Mouse (Mus musculus) MEL (cell line): ENCODE measurements around the gene Bag6. TPM values are rescaled to one million over a fixed set of nuclear protein-coding genes. Genes with fewer than 3 reads are reported as not detected.

Source experiments
- DNase-seq: peaks from one replicate; pipeline ENCODE4 v3.0.0; 2011; ENCODE audit warnings: low read depth, low spot score
- H3K27ac ChIP-seq: 2 replicates; pipeline ENCODE4 v1.5.1; 2012; ENCODE audit warnings: low read depth, mild to moderate bottlenecking, control low read depth, low read length, moderate library complexity; ENCODE audit not compliant: control insufficient read depth
- H3K27me3 ChIP-seq, 2 experiments: fragments of 150-350 bp in 1 of 2; sonication (generic) in 1 of 2; 2 replicates each; pipeline ENCODE4 v1.6.1; 2012; ENCODE audit warnings: low read length in 2 of 2, mild to moderate bottlenecking in 2 of 2, improper control_type of control experiment in 1 of 2, moderate library complexity in 1 of 2; ENCODE audit not compliant: insufficient read depth in 2 of 2, control insufficient read depth in 1 of 2
- H3K36me3 ChIP-seq, 2 experiments: 2 replicates each; pipeline ENCODE4 v1.6.1; 2012 to 2014; ENCODE audit warnings: low read length in 2 of 2, improper control_type of control experiment in 1 of 2, inconsistent platforms in 1 of 2, mild to moderate bottlenecking in 1 of 2; ENCODE audit not compliant: insufficient read depth in 2 of 2, control insufficient read depth in 1 of 2
- H3K4me1 ChIP-seq, 2 experiments: fragments of 150-350 bp in 1 of 2; sonication (generic) in 1 of 2; 2 replicates each; pipeline ENCODE4 v1.6.1; 2012; ENCODE audit warnings: low read length in 2 of 2, improper control_type of control experiment in 1 of 2, mild to moderate bottlenecking in 1 of 2; ENCODE audit not compliant: insufficient read depth in 2 of 2, control insufficient read depth in 1 of 2
- H3K4me3 ChIP-seq, 2 experiments: fragments of 150-350 bp in 1 of 2; sonication (generic) in 1 of 2; 2 replicates each; pipeline ENCODE4 v1.5.1; 2012; ENCODE audit warnings: low read depth in 2 of 2, low read length in 2 of 2, mild to moderate bottlenecking in 2 of 2, moderate library complexity in 2 of 2, control low read depth in 1 of 2, improper control_type of control experiment in 1 of 2; ENCODE audit not compliant: control insufficient read depth in 1 of 2, insufficient read depth in 1 of 2
- H3K79me2 ChIP-seq: 2 replicates; pipeline ENCODE4 v1.6.1; 2012; ENCODE audit warnings: mild to moderate bottlenecking, low read length, moderate library complexity; ENCODE audit not compliant: control insufficient read depth, poor library complexity, insufficient read depth
- H3K9ac ChIP-seq: 2 replicates; pipeline ENCODE4 v1.6.1; 2012; ENCODE audit warnings: low read depth, mild to moderate bottlenecking, control low read depth, low read length, moderate library complexity; ENCODE audit not compliant: control insufficient read depth, poor library complexity, severe bottlenecking
- H3K9me3 ChIP-seq: fragments of 150-350 bp; sonication (generic); replicated peaks from 2 replicates; pipeline ENCODE4 v1.6.1; 2012; ENCODE audit warnings: mild to moderate bottlenecking, low read length, improper control_type of control experiment, moderate library complexity; ENCODE audit not compliant: insufficient read depth
- CHD1 ChIP-seq: IDR thresholded peaks from 2 replicates; pipeline ENCODE4 v1.6.1; 2012; ENCODE audit warnings: low read depth, mild to moderate bottlenecking, inconsistent platforms, low read length, improper control_type of control experiment
- E2F4 ChIP-seq: IDR thresholded peaks from 2 replicates; pipeline ENCODE4 v1.6.1; 2011; ENCODE audit warnings: low read depth, low read length, improper control_type of control experiment, borderline replicate concordance
- ELF1 ChIP-seq: IDR thresholded peaks from 2 replicates; pipeline ENCODE4 v1.6.1; 2014; ENCODE audit warnings: low read depth, mild to moderate bottlenecking, inconsistent platforms, low read length, improper control_type of control experiment, moderate library complexity
- ETS1 ChIP-seq: IDR thresholded peaks from 2 replicates; pipeline ENCODE4 v1.6.1; 2012; ENCODE audit warnings: low read depth, mild to moderate bottlenecking, inconsistent platforms, low read length, improper control_type of control experiment, moderate library complexity
- HCFC1 ChIP-seq: IDR thresholded peaks from 2 replicates; pipeline ENCODE4 v1.6.1; 2012; ENCODE audit warnings: low read depth, mild to moderate bottlenecking, inconsistent platforms, low read length, improper control_type of control experiment, moderate library complexity
- KAT2A ChIP-seq: conservative IDR thresholded peaks from 2 replicates; pipeline ENCODE4 v1.6.1; 2012; ENCODE audit warnings: low read depth, low read length, improper control_type of control experiment, inconsistent platforms
- MAZ ChIP-seq: IDR thresholded peaks from 2 replicates; pipeline ENCODE4 v1.6.1; 2012; ENCODE audit warnings: low read depth, mild to moderate bottlenecking, inconsistent platforms, low read length, improper control_type of control experiment
- MXI1 ChIP-seq: IDR thresholded peaks from 2 replicates; pipeline ENCODE4 v1.6.1; 2011; ENCODE audit warnings: mild to moderate bottlenecking, low read depth, low read length, improper control_type of control experiment
- MYC ChIP-seq: IDR thresholded peaks from 2 replicates; pipeline ENCODE4 v1.6.1; 2011; ENCODE audit warnings: low read depth, mild to moderate bottlenecking, low read length, improper control_type of control experiment, moderate library complexity
- NELFE ChIP-seq: IDR thresholded peaks from 2 replicates; pipeline ENCODE4 v1.6.1; 2011; ENCODE audit warnings: low read depth, low read length, improper control_type of control experiment
- NRF1 ChIP-seq: IDR thresholded peaks from 2 replicates; pipeline ENCODE4 v1.6.1; 2014; ENCODE audit warnings: low read depth, mild to moderate bottlenecking, inconsistent platforms, low read length, improper control_type of control experiment, moderate library complexity; ENCODE audit not compliant: poor library complexity, insufficient read depth, severe bottlenecking
- POLR2A ChIP-seq, 2 experiments: IDR thresholded peaks; 2 replicates each; pipeline ENCODE4 v1.6.1; 2011 to 2012; ENCODE audit warnings: low read length in 2 of 2, mild to moderate bottlenecking in 2 of 2, control low read depth in 1 of 2, improper control_type of control experiment in 1 of 2, low read depth in 1 of 2, moderate library complexity in 1 of 2; ENCODE audit not compliant: control insufficient read depth in 1 of 2, insufficient read depth in 1 of 2, poor library complexity in 1 of 2
- SIN3A ChIP-seq: IDR thresholded peaks from 2 replicates; pipeline ENCODE4 v1.6.1; 2012; ENCODE audit warnings: low read length, improper control_type of control experiment, inconsistent platforms
- TAL1 ChIP-seq: IDR thresholded peaks from 2 replicates; pipeline ENCODE4 v1.6.1; 2012; ENCODE audit warnings: mild to moderate bottlenecking, inconsistent platforms, low read length, moderate library complexity, mixed read lengths
- TBP ChIP-seq: IDR thresholded peaks from 2 replicates; pipeline ENCODE4 v1.8.0; 2011; ENCODE audit warnings: low read depth, low read length, improper control_type of control experiment
- TCF12 ChIP-seq: IDR thresholded peaks from 2 replicates; pipeline ENCODE4 v1.6.1; 2014; ENCODE audit warnings: low read depth, mild to moderate bottlenecking, inconsistent platforms, low read length, improper control_type of control experiment, moderate library complexity
- UBTF ChIP-seq: IDR thresholded peaks from 2 replicates; pipeline ENCODE4 v1.6.1; 2012; ENCODE audit warnings: low read depth, mild to moderate bottlenecking, inconsistent platforms, low read length, improper control_type of control experiment, moderate library complexity, borderline replicate concordance; ENCODE audit not compliant: insufficient read depth
- ZC3H11A ChIP-seq: IDR thresholded peaks from 2 replicates; pipeline ENCODE4 v1.6.1; 2012; ENCODE audit warnings: low read depth, mild to moderate bottlenecking, inconsistent platforms, low read length, improper control_type of control experiment
- ZKSCAN1 ChIP-seq: IDR thresholded peaks from 2 replicates; pipeline ENCODE4 v1.6.1; 2012; ENCODE audit warnings: low read depth, mild to moderate bottlenecking, inconsistent platforms, low read length, improper control_type of control experiment, moderate library complexity
- ZMIZ1 ChIP-seq: IDR thresholded peaks from 2 replicates; pipeline ENCODE4 v1.6.1; 2012; ENCODE audit warnings: low read depth, mild to moderate bottlenecking, inconsistent platforms, low read length, improper control_type of control experiment, moderate library complexity
- polyA plus RNA-seq, 2 experiments: library from polyadenylated mRNA; stranded (reverse) in 1 of 2; unstranded in 1 of 2; fragments of >175 nt in 1 of 2; fragments of >200 nt in 1 of 2; gene quantifications; 2 replicates each; pipeline versions ENCODE4 v1.2.1 to v1.2.4; 2012; ENCODE audit warnings: low replicate concordance in 2 of 2, low read depth in 1 of 2; ENCODE audit not compliant: insufficient read length in 2 of 2, insufficient read depth in 1 of 2, missing spikeins in 1 of 2
- total RNA-seq: library from RNA; depleted of rRNA; stranded (reverse); fragments of 300-350 nt; gene quantifications from 2 replicates; pipeline ENCODE4 v1.2.3, GENCODE M21; 2012

Bag6 gene
- total and polyA plus RNA-seq, 3 experiments: 102 to 283 TPM; not detected in 1

GRCm38 (mm10) chr17:35126206-35126611 is 8.8 kb upstream of the Bag6 start, which contains the start of gene D17H6S53E:
Gene D17H6S53E (plus strand): TSS chr17:35126373.
- peak; percentile 87 for DNase-seq
- Histone ChIP-seq H3K36me3 (peaks cover 0 to 10% of the 10 kb centered on the region in 2 experiments; a peak in 2 of 4 replicates), H3K27me3 (no peaks in the 10 kb centered on the region), H3K9me3 (no peaks in the 10 kb centered on the region), H3K4me3 (peak within 1 kb of the TSS; percentile 90 to 99), H3K4me1 (peaks cover 6 to 8% of the 10 kb centered on the region in 2 experiments; a peak in 3 of 4 replicates), H3K9ac (peak within 1 kb of the TSS; percentile 83), H3K79me2 (peaks cover 33% of the 10 kb centered on the region), H3K27ac (peak within 1 kb of the TSS; percentile 78)
- no peak for TF ChIP-seq TAL1
- TF ChIP-seq UBTF: peak; percentile 80; the same call in 1 of the 2 replicates
- peak; percentile 44; the same call in 1 of the 2 replicates for TF ChIP-seq TCF12
- TF ChIP-seq CHD1: no peak; the same call in 1 of the 2 replicates
- TF ChIP-seq NELFE: peak; percentile 80
- TF ChIP-seq POLR2A (IDR thresholded peaks at IDR 0.05; ENCODE audit: control insufficient read depth in 1 of 2, insufficient read depth in 1 of 2, low read depth in 1 of 2, low read length in 2 of 2, poor library complexity in 1 of 2): peak; percentile 65 to 69; a peak in 3 of 4 replicates
- 0 out of 2 replicates have a peak, but pooled peaks have one; percentile 40 for TF ChIP-seq ZMIZ1
- TF ChIP-seq HCFC1: peak; percentile 75
- TF ChIP-seq MAZ: 0 out of 2 replicates have a peak, but pooled peaks have one; percentile 66
- no peak for TF ChIP-seq ZKSCAN1
- 0 out of 2 replicates have a peak, but pooled peaks have one; percentile 6 for TF ChIP-seq TBP
- peak; percentile 26; the same call in 1 of the 2 replicates for TF ChIP-seq MYC
- TF ChIP-seq E2F4: no peak
- TF ChIP-seq ZC3H11A: no peak
- peak; percentile 72 for TF ChIP-seq NRF1
- no peak; the same call in 1 of the 2 replicates for TF ChIP-seq KAT2A
- peak; percentile 67; the same call in 1 of the 2 replicates for TF ChIP-seq ETS1
- TF ChIP-seq SIN3A: peak; percentile 76
- TF ChIP-seq ELF1: peak; percentile 76
- TF ChIP-seq MXI1: peak; percentile 50; the same call in 1 of the 2 replicates

- H3K4me1 ChIP-seq: peaks cover 6 to 8% of the 10 kb centered on the region in 2 experiments; a peak in 3 of 4 replicates
- H3K27me3 ChIP-seq: no peaks in the 10 kb centered on the region
- H3K79me2 ChIP-seq: peaks cover 26% of the 10 kb centered on the region
- H3K27ac ChIP-seq: peak overlapping the region; percentile 78; the same call in 1 of the 2 replicates
- TF ChIP-seq TBP: no peak
- TF ChIP-seq ELF1: peak; percentile 12; the same call in 1 of the 2 replicates
- peak; percentile 28; the same call in 1 of the 2 replicates for TF ChIP-seq HCFC1
- DNase-seq: no peak
- H3K4me3 ChIP-seq: peak overlapping the region; percentile 90 to 99
- peak overlapping the region; percentile 83 for H3K9ac ChIP-seq
- peaks cover 0 to 10% of the 10 kb centered on the region in 2 experiments; a peak in 2 of 4 replicates for H3K36me3 ChIP-seq
- H3K9me3 ChIP-seq: no peaks in the 10 kb centered on the region
Observed at GRCm38 (mm10) chr17:35127017-35127416, 8.0 kb upstream of the Bag6 start.
